Mouse (Mus musculus) liver, embryonic 11.5 days (tissue): ENCODE results near the gene Zbtb17. TPM values are rescaled to one million over a fixed set of nuclear protein-coding genes. Genes with fewer than 3 reads are reported as not detected.

Experiments
- ATAC-seq: fragments of 200-750 bp; cut with Nextera tagmentation; replicated peaks from 2 replicates; pipeline ENCODE4 v1.8.0; 2017; ENCODE audit warnings: moderate number of reproducible peaks, mild to moderate bottlenecking, moderate TSS enrichment, moderate library complexity; ENCODE audit not compliant: low FRiP score
- DNase-seq: peaks from one replicate; pipeline ENCODE4 v3.0.0-alpha.2; 2017; ENCODE audit warnings: low spot score
- H3K27ac ChIP-seq: fragments of 300-500 bp; sonication (generic); 2 replicates; pipeline ENCODE4 v1.5.1; 2014; ENCODE audit warnings: mild to moderate bottlenecking, low read depth, low read length, control low read depth
- H3K27me3 ChIP-seq: fragments of 300-500 bp; sonication (generic); replicated peaks from 2 replicates; pipeline ENCODE4 v1.6.1; 2014; ENCODE audit warnings: low read length, mixed read lengths; ENCODE audit not compliant: control insufficient read depth, insufficient read depth
- H3K36me3 ChIP-seq: fragments of 300-500 bp; sonication (generic); 2 replicates; pipeline ENCODE4 v1.6.1; 2014; ENCODE audit warnings: mild to moderate bottlenecking, low read length, moderate library complexity, mixed read lengths; ENCODE audit not compliant: control insufficient read depth, insufficient read depth
- H3K4me1 ChIP-seq: fragments of 300-500 bp; sonication (generic); replicated peaks from 2 replicates; pipeline ENCODE4 v1.6.1; 2014; ENCODE audit warnings: low read length, mixed read lengths; ENCODE audit not compliant: control insufficient read depth, insufficient read depth
- H3K4me2 ChIP-seq: fragments of 300-500 bp; sonication (generic); 2 replicates; pipeline ENCODE4 v1.6.1; 2014; ENCODE audit warnings: mild to moderate bottlenecking, control low read depth, moderate library complexity
- H3K4me3 ChIP-seq: fragments of 300-500 bp; sonication (generic); 2 replicates; pipeline ENCODE4 v1.5.1; 2014; ENCODE audit warnings: low read depth, low read length, control low read depth
- H3K9ac ChIP-seq: fragments of 300-500 bp; sonication (generic); 2 replicates; pipeline ENCODE4 v1.6.1; 2014; ENCODE audit warnings: low read depth, low read length, control low read depth
- H3K9me3 ChIP-seq: fragments of 300-500 bp; sonication (generic); 2 replicates; pipeline ENCODE4 v1.6.1; 2016; ENCODE audit warnings: low read length, inconsistent platforms, mixed read lengths; ENCODE audit not compliant: control insufficient read depth
- WGBS: fragments of 180-500 bp; shearing (Covaris S2); extraction: QIAGEN DNeasy Blood & Tissue Kit; methylation state at CpG from one replicate; pipeline ENCODE4 v1.1.7; 2014; 5-methylcytosine and 5-hydroxymethylcytosine counted together
- polyA plus RNA-seq: library from polyadenylated mRNA; unstranded; fragments of >200 nt; fragmentation: Nextera tagmentation; extraction: Ambion mirVana; gene quantifications from 2 replicates; pipeline ENCODE4 v1.2.1, GENCODE M21; 2014

The Zbtb17 gene
- polyA plus RNA-seq, 1 experiment from 2014 or later, result 24.3 TPM

DNA sequence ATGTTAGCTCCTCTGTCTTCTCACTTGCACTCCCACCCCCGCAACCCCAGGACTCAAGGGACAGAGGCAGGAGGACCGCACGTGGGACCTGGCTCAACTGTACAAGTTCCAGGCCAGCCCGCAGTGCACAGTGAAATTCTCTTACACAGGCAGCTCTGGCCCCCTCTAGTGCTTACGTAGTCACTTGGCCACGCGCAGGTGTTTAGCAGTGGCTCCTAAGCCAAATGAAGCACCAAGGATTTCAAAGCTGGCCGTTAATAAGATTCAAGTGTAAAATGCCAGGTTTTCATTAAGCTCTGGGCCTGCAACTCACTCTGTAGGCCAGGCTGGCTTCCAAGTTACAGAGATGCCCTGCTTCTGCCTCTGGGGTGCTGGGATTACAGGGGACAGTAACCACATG is 35.0 kb downstream of the Zbtb17 start:
- no peak for ATAC-seq
- H3K4me3 ChIP-seq, result no peak overlapping the region
- H3K27me3 ChIP-seq, result no peaks in the 10 kb centered on the region
- WGBS, result 94% methylated on average over 8 of the region's 8 CpGs
- no peak for DNase-seq
- H3K9ac ChIP-seq, result no peak overlapping the region
- H3K36me3 ChIP-seq, result peaks cover 74% of the 10 kb centered on the region
- no peak overlapping the region for H3K27ac ChIP-seq
- H3K4me2 ChIP-seq, result no peak overlapping the region
- H3K4me1 ChIP-seq, result no peaks in the 10 kb centered on the region
- H3K9me3 ChIP-seq, result no peaks in the 10 kb centered on the region

DNA sequence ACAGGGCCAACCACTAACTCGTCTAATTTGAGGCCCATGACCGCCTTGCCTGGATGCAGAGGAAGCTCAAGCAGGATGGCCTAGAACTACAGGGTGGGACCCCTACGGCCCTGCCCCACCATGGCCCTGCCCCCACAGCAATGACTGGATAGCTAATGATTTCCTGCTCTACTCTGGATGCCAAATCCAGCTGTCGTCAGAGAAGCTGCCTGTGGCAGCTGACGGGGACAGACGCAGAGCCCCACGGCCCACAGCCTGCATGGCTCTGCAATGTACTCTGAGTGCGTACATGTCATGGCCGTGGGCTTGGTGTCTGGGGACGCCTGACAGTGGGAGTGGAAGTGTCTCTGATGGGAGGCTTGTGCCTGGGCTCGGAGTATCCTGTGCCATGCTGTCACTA is 39.6 kb downstream of the Zbtb17 start:
- H3K27ac ChIP-seq, result no peak overlapping the region
- H3K9me3 ChIP-seq, result no peaks in the 10 kb centered on the region
- no peak overlapping the region for H3K4me3 ChIP-seq
- ATAC-seq, result no peak
- DNase-seq, result no peak
- no peak overlapping the region for H3K4me2 ChIP-seq
- no peak overlapping the region for H3K9ac ChIP-seq
- 84% methylated on average over 11 of the region's 11 CpGs for WGBS
- H3K27me3 ChIP-seq, result no peaks in the 10 kb centered on the region
- peaks cover 58% of the 10 kb centered on the region for H3K36me3 ChIP-seq
- H3K4me1 ChIP-seq, result no peaks in the 10 kb centered on the region

GRCm38 (mm10) chr4:141487581-141487980 is 43.1 kb downstream of the Zbtb17 start:
- H3K27ac ChIP-seq, result no peak overlapping the region
- H3K9ac ChIP-seq, result no peak overlapping the region
- no peak for ATAC-seq
- H3K4me2 ChIP-seq, result no peak overlapping the region
- no peaks in the 10 kb centered on the region for H3K4me1 ChIP-seq
- DNase-seq, result no peak
- no peaks in the 10 kb centered on the region for H3K27me3 ChIP-seq
- peaks cover 49% of the 10 kb centered on the region for H3K36me3 ChIP-seq
- 96% methylated on average over 11 of the region's 11 CpGs for WGBS
- H3K9me3 ChIP-seq, result no peaks in the 10 kb centered on the region
- no peak overlapping the region for H3K4me3 ChIP-seq

DNA sequence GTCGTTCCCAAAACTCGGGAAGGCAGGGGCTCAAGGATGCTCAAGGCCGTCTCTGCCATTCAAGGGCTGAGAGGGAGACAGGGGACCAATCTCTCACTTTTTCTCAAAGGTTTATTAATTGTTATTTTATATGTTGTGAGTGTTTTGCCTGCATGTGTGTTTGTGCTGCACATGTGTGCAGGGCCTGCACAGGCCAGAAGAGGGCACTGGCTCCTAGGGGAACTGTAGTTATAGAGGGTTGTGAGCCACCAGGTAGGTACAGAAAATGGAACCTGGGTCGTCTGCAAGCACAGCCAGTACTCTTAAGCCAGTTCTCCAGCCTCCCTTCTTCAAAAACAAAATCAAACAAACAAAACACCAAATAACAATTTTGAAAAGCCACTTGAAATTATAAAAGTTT is 44.2 kb downstream of the Zbtb17 start:
- Histone ChIP-seq H3K36me3 (peaks cover 47% of the 10 kb centered on the region), H3K9ac (no peak overlapping the region), H3K27me3 (no peaks in the 10 kb centered on the region), H3K4me2 (no peak overlapping the region), H3K27ac (no peak overlapping the region), H3K4me3 (no peak overlapping the region), H3K4me1 (no peaks in the 10 kb centered on the region), H3K9me3 (no peaks in the 10 kb centered on the region)
- WGBS, result 91% methylated on average over 4 of the region's 4 CpGs
- no peak for ATAC-seq
- no peak for DNase-seq

- H3K27ac ChIP-seq, result no peak overlapping the region
- DNase-seq (no peak), ATAC-seq (no peak)
- H3K4me3 ChIP-seq, result no peak overlapping the region
- no peaks in the 10 kb centered on the region for H3K9me3 ChIP-seq
- peaks cover 3% of the 10 kb centered on the region for H3K4me1 ChIP-seq
- WGBS, result 70% methylated on average over 4 of the region's 4 CpGs
- H3K4me2 ChIP-seq, result no peak overlapping the region
- H3K36me3 ChIP-seq, result 0 out of 2 replicates have a peak, but pooled peaks cover 3% of the 10 kb centered on the region
- H3K27me3 ChIP-seq, result no peaks in the 10 kb centered on the region
- no peak overlapping the region for H3K9ac ChIP-seq
These were observed 56.2 kb downstream of the Zbtb17 start for GRCm38 (mm10) chr4:141500637-141501036.

DNA sequence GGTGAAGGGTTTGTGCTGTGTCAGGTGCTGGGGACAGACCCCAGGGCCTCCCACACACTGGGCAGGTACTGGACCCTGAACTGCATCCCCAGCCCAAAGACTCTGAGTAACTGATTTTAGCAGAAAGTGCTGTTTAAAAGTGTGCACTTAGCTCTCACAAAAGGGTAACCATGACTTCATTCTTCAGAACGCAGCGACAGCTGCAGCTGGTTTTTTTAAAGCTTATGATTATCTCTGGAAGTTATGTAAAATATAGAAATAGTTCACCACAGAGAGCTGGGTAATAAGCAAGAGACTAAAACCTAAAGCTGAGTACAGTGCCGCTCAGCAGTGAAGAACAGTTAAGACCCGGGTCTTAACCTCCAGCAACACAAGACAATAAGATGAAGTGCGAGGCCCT is 56.6 kb downstream of the Zbtb17 start:
- Histone ChIP-seq H3K27ac (no peak overlapping the region), H3K36me3 (0 out of 2 replicates have a peak, but pooled peaks cover 3% of the 10 kb centered on the region), H3K27me3 (no peaks in the 10 kb centered on the region), H3K4me3 (no peak overlapping the region), H3K9ac (no peak overlapping the region), H3K4me2 (no peak overlapping the region), H3K4me1 (peaks cover 3% of the 10 kb centered on the region), H3K9me3 (no peaks in the 10 kb centered on the region)
- WGBS, result 76% methylated on average over 5 of the region's 5 CpGs
- no peak for DNase-seq
- ATAC-seq, result no peak

DNA sequence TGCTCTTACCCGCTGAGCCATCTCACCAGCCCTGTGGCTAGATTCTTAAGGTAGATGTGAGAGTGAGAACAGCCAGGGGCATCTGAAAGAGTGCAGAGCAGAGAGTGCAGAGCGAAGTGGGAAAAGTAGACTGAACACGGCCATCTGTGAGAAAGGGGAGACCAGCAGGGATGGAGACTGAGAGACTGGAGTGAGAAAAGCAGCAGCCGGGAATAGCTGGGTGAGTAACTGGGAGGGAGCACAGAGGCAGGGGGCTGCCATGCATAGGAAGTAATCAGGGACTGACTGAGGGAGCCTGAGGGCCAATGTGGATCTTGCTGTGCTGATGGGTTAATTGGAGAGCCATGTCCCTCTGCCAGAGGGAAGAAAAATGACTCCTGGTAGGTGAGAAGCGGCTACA is 58.3 kb downstream of the Zbtb17 start:
- no peak for DNase-seq
- 80% methylated on average over 5 of the region's 5 CpGs for WGBS
- no peak overlapping the region for H3K4me2 ChIP-seq
- H3K9me3 ChIP-seq, result no peaks in the 10 kb centered on the region
- ATAC-seq, result no peak
- no peak overlapping the region for H3K9ac ChIP-seq
- H3K4me3 ChIP-seq, result no peak overlapping the region
- peaks cover 12% of the 10 kb centered on the region for H3K4me1 ChIP-seq
- H3K27me3 ChIP-seq, result no peaks in the 10 kb centered on the region
- no peak overlapping the region for H3K27ac ChIP-seq
- H3K36me3 ChIP-seq, result 0 out of 2 replicates have a peak, but pooled peaks cover 3% of the 10 kb centered on the region

DNA sequence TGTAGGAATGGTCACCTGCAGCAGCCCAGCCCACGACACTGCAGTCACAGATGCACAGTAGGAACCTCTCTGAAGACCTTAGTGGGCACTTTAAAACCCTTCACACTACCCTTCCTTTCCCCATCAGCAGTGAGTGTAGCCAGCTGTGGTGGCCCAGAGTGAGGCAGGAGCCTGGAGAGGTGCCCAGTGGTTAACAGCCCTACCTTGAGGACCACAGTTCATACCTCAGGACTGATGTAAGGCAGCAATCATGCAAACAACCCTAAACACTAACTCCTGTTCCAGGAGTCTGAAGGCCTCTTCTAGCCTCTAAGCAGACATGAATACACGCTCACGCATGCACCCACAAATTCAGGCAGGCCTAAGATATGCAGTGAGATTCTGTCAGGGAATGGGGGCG is 60.0 kb downstream of the Zbtb17 start:
- H3K4me1 ChIP-seq, result peaks cover 12% of the 10 kb centered on the region
- H3K4me3 ChIP-seq, result no peak overlapping the region
- no peak overlapping the region for H3K9ac ChIP-seq
- ATAC-seq (no peak), DNase-seq (no peak)
- 0 out of 2 replicates have a peak, but pooled peaks cover 3% of the 10 kb centered on the region for H3K36me3 ChIP-seq
- no peak overlapping the region for H3K27ac ChIP-seq
- H3K4me2 ChIP-seq, result no peak overlapping the region
- H3K27me3 ChIP-seq, result no peaks in the 10 kb centered on the region
- WGBS, result 93% methylated on average over 4 of the region's 4 CpGs
- no peaks in the 10 kb centered on the region for H3K9me3 ChIP-seq

DNA sequence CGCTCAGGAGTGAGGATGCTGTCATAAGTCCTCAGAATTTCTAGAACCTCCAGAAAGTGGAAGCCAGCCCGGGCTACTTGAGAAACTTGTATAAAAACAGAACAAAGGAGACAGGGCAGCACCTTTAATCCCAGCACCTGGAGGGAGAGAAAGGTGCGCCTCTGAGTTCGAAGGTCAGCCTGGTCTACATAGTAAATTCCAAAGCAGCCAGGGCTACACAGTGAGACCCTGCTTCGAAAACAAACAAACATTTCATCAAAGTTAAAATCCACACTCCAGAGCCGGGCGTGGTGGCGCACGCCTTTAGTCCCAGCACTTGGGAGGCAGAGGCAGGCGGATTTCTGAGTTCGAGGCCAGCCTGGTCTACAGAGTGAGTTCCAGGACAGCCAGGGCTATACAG is 61.4 kb downstream of the Zbtb17 start:
- Histone ChIP-seq H3K36me3 (0 out of 2 replicates have a peak, but pooled peaks cover 3% of the 10 kb centered on the region), H3K4me3 (no peak overlapping the region), H3K9me3 (no peaks in the 10 kb centered on the region), H3K9ac (no peak overlapping the region), H3K4me2 (no peak overlapping the region), H3K4me1 (peaks cover 16% of the 10 kb centered on the region), H3K27me3 (no peaks in the 10 kb centered on the region), H3K27ac (no peak overlapping the region)
- WGBS, result 93% methylated on average over 11 of the region's 11 CpGs
- no peak for DNase-seq
- ATAC-seq, result no peak
